Mouse (Mus musculus): ENCODE results near the gene Tmem255b. TPM values are rescaled to one million over a fixed set of nuclear protein-coding genes. Genes with fewer than 3 reads are reported as not detected.

Tmem255b gene
- polyA plus RNA-seq, 1 experiment from 2014 or later = 5.5 TPM

DNA sequence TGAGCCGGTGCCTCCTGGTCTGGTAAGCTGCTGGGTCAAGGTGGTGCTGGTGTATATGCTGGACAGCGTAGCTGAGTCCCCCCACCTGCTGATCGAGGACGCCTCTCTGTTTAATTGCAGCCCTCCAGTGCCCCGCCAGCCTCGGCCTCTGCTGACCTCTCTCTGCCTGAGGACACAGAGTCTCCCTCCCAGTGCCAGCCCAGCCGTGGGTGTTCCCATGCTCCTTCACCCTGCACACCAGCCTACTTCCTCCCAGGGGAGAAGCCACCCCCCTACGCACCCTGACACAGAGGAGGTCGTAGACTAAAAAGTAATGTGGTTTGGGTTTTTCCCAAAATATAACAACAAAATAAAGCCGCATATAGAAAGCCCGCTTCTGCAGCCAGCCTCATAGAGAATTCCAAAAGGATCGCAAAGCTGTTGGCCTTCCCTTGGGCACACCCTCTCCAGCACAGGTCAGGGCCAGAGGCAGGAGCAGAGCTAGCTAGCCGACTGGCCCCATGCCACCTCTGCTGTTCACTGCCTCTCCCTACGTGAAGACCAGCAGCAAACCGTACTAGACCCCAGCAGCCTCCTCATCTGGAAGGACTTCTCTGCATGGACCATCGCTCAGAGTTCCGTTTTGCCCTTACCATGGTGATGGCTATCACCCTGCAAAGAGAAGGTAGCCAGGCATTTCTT, 26.2 kb downstream of the Tmem255b start:
- Histone ChIP-seq H3K36me3 (ENCODE audit: control insufficient read depth, insufficient read depth, low read length) (peaks cover 4% of the 10 kb centered on the region; the same call in 1 of the 2 replicates), H3K4me1 (replicated peaks; ENCODE audit: control insufficient read depth, insufficient read depth) (no peaks in the 10 kb centered on the region), H3K4me2 (replicated peaks; ENCODE audit: low read depth) (no peak overlapping the region), H3K9me3 (ENCODE audit: control insufficient read depth, low read length) (no peaks in the 10 kb centered on the region), H3K27me3 (ENCODE audit: control insufficient read depth, insufficient read depth, low read length) (no peaks in the 10 kb centered on the region), H3K9ac (ENCODE audit: low read length) (no peak overlapping the region), H3K4me3 (ENCODE audit: low read depth, low read length) (no peak overlapping the region), H3K27ac (replicated peaks) (no peak overlapping the region)
- ATAC-seq (ENCODE audit: low FRiP score, low TSS enrichment) (no peak), DNase-seq (ENCODE audit: low spot score) (no peak)
- 76% methylated on average over 17 of the region's 17 CpGs for WGBS
- TF ChIP-seq EP300 (optimal IDR thresholded peaks at IDR 0.05) (no peak), CTCF (IDR thresholded peaks at IDR 0.05; ENCODE audit: low read depth) (no peak)

DNA sequence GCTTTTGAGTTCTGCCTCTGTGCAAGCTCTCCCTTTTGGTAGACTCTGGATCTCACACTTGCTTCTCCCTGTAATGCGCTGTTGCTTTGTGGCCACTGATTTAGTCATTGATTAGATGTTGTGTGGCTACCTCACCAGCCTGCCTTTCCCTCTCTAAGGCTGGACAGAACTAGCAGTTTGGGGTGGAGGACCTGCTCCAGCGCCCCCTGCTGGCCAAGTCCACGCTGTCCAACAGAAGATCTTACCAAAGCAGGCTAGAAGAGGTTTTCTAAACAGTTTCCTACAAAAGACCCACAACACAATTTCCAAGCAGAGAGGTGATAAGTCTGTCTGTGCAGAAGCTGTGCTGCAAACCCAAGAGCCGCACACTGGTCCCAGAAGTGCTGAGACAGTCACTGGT, 26.9 kb downstream of the Tmem255b start:
- TF ChIP-seq EP300 (optimal IDR thresholded peaks at IDR 0.05) (no peak), CTCF (IDR thresholded peaks at IDR 0.05; ENCODE audit: low read depth) (peak; percentile 87)
- Histone ChIP-seq H3K4me3 (ENCODE audit: low read depth, low read length) (no peak overlapping the region), H3K9ac (ENCODE audit: low read length) (no peak overlapping the region), H3K4me2 (replicated peaks; ENCODE audit: low read depth) (no peak overlapping the region), H3K27me3 (ENCODE audit: control insufficient read depth, insufficient read depth, low read length) (no peaks in the 10 kb centered on the region), H3K27ac (replicated peaks) (no peak overlapping the region), H3K4me1 (replicated peaks; ENCODE audit: control insufficient read depth, insufficient read depth) (no peaks in the 10 kb centered on the region), H3K9me3 (ENCODE audit: control insufficient read depth, low read length) (no peaks in the 10 kb centered on the region), H3K36me3 (ENCODE audit: control insufficient read depth, insufficient read depth, low read length) (peaks cover 7% of the 10 kb centered on the region; the same call in 1 of the 2 replicates)
- 35% methylated on average over 4 of the region's 4 CpGs for WGBS
- peak; percentile 78 for DNase-seq (ENCODE audit: low spot score)
- ATAC-seq (ENCODE audit: low FRiP score, low TSS enrichment) = peak; percentile 51

DNA sequence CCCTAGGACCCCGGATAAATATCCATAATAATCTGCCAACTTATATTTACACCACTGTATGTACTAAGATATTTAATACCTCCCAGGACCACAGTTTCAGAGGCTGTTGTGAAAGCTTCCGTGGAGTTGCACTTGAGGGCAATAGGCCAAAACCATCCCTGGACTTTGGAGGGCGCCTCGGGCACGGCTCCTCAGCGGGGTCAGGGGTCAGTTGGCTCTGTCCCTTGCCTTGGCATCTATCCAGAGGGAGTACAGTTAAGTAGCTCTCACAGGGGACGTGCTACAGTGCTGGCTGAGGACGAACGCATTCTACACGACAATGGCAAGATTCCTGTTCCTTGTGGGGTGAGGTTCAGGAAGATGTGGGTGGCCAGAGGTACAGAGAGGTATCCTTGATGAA, 27.4 kb downstream of the Tmem255b start:
- Histone ChIP-seq H3K9me3 (ENCODE audit: control insufficient read depth, low read length) (no peaks in the 10 kb centered on the region), H3K27ac (replicated peaks) (no peak overlapping the region), H3K4me3 (ENCODE audit: low read depth, low read length) (no peak overlapping the region), H3K27me3 (ENCODE audit: control insufficient read depth, insufficient read depth, low read length) (no peaks in the 10 kb centered on the region), H3K4me2 (replicated peaks; ENCODE audit: low read depth) (no peak overlapping the region), H3K36me3 (ENCODE audit: control insufficient read depth, insufficient read depth, low read length) (peaks cover 11% of the 10 kb centered on the region), H3K9ac (ENCODE audit: low read length) (no peak overlapping the region), H3K4me1 (replicated peaks; ENCODE audit: control insufficient read depth, insufficient read depth) (no peaks in the 10 kb centered on the region)
- ATAC-seq (ENCODE audit: low FRiP score, low TSS enrichment) (peak; percentile 16; the same call in 1 of the 2 replicates), DNase-seq (ENCODE audit: low spot score) (no peak)
- TF ChIP-seq CTCF (IDR thresholded peaks at IDR 0.05; ENCODE audit: low read depth) (no peak), EP300 (optimal IDR thresholded peaks at IDR 0.05) (no peak)
- WGBS = 49% methylated on average over 10 of the region's 10 CpGs

- no peak overlapping the region for H3K27ac ChIP-seq (replicated peaks)
- H3K36me3 ChIP-seq (ENCODE audit: control insufficient read depth, insufficient read depth, low read length) = peaks cover 29% of the 10 kb centered on the region
- no peaks in the 10 kb centered on the region for H3K9me3 ChIP-seq (ENCODE audit: control insufficient read depth, low read length)
- H3K9ac ChIP-seq (ENCODE audit: low read length) = no peak overlapping the region
- 41% methylated on average over 7 of the region's 7 CpGs for WGBS
- ATAC-seq (ENCODE audit: low FRiP score, low TSS enrichment) (no peak), DNase-seq (ENCODE audit: low spot score) (no peak)
- H3K4me1 ChIP-seq (replicated peaks; ENCODE audit: control insufficient read depth, insufficient read depth) = no peaks in the 10 kb centered on the region
- no peak overlapping the region for H3K4me2 ChIP-seq (replicated peaks; ENCODE audit: low read depth)
- no peaks in the 10 kb centered on the region for H3K27me3 ChIP-seq (ENCODE audit: control insufficient read depth, insufficient read depth, low read length)
- TF ChIP-seq CTCF (IDR thresholded peaks at IDR 0.05; ENCODE audit: low read depth) = no peak
- TF ChIP-seq EP300 (optimal IDR thresholded peaks at IDR 0.05) = no peak
- no peak overlapping the region for H3K4me3 ChIP-seq (ENCODE audit: low read depth, low read length)
Measured at GRCm38 (mm10) chr8:13465324-13465723, 30.3 kb downstream of the Tmem255b start.

DNA sequence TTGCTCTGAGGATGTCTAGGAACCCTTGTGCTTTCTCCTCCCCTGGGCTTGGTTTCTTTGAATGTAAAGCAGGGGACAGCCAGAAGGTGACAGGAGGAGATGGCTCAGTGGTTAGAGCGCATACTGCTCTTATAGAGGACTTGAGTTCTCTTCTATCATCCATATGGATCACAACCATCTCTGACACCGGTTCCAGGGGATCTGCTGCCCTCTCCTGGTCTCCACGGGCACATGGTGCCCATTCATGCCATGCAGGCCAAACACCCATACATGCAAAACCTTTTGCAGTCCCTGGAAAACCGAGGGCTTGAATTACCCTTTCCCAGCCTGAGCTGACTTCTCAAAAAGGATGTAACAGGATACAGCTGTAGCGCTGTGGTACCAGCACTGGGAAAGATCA, 32.0 kb downstream of the Tmem255b start:
- 62% methylated on average over 5 of the region's 5 CpGs for WGBS
- Histone ChIP-seq H3K4me3 (ENCODE audit: low read depth, low read length) (no peak overlapping the region), H3K27me3 (ENCODE audit: control insufficient read depth, insufficient read depth, low read length) (no peaks in the 10 kb centered on the region), H3K27ac (replicated peaks) (no peak overlapping the region), H3K36me3 (ENCODE audit: control insufficient read depth, insufficient read depth, low read length) (peaks cover 34% of the 10 kb centered on the region), H3K4me2 (replicated peaks; ENCODE audit: low read depth) (no peak overlapping the region), H3K9ac (ENCODE audit: low read length) (no peak overlapping the region), H3K9me3 (ENCODE audit: control insufficient read depth, low read length) (no peaks in the 10 kb centered on the region), H3K4me1 (replicated peaks; ENCODE audit: control insufficient read depth, insufficient read depth) (no peaks in the 10 kb centered on the region)
- TF ChIP-seq EP300 (optimal IDR thresholded peaks at IDR 0.05) = no peak
- TF ChIP-seq CTCF (IDR thresholded peaks at IDR 0.05; ENCODE audit: low read depth) = peak; percentile 63
- ATAC-seq (ENCODE audit: low FRiP score, low TSS enrichment) = no peak
- DNase-seq (ENCODE audit: low spot score) = no peak

DNA sequence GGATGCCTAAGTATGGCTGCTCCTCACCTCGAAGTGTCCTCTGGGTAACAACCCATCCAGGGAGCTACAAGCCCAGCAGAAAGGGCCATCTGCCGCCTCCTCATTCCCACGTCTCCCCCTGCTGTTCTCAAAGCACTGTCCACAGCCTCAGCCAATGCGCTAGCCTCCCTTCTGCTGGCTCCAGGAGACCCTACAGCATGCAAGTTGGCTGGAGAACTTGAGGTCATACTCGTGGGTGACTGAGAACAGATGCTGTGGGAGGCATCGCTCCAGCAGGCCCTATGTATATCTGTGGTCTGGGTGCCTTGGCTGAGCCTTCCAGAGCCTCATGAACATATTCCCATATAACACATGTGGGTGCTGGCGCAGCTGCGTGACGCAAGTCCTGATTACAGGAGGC, 33.7 kb downstream of the Tmem255b start:
- no peaks in the 10 kb centered on the region for H3K9me3 ChIP-seq (ENCODE audit: control insufficient read depth, low read length)
- TF ChIP-seq CTCF (IDR thresholded peaks at IDR 0.05; ENCODE audit: low read depth) (no peak), EP300 (optimal IDR thresholded peaks at IDR 0.05) (no peak)
- no peaks in the 10 kb centered on the region for H3K4me1 ChIP-seq (replicated peaks; ENCODE audit: control insufficient read depth, insufficient read depth)
- H3K27me3 ChIP-seq (ENCODE audit: control insufficient read depth, insufficient read depth, low read length) = no peaks in the 10 kb centered on the region
- H3K9ac ChIP-seq (ENCODE audit: low read length) = no peak overlapping the region
- no peak overlapping the region for H3K4me3 ChIP-seq (ENCODE audit: low read depth, low read length)
- H3K27ac ChIP-seq (replicated peaks) = no peak overlapping the region
- WGBS = 73% methylated on average over 9 of the region's 9 CpGs
- ATAC-seq (ENCODE audit: low FRiP score, low TSS enrichment) (no peak), DNase-seq (ENCODE audit: low spot score) (no peak)
- H3K4me2 ChIP-seq (replicated peaks; ENCODE audit: low read depth) = no peak overlapping the region
- H3K36me3 ChIP-seq (ENCODE audit: control insufficient read depth, insufficient read depth, low read length) = peaks cover 38% of the 10 kb centered on the region
